Mouse (Mus musculus) ES-Bruce4 (cell line): ENCODE measurements around the gene Vmn2r78.
"Not testable (repeated sequence)": the region's sequence is repeated elsewhere in the genome, so short reads cannot be mapped to it uniquely, and the experiment has no call there.

Experiments used
- EP300 ChIP-seq: IDR thresholded peaks from 2 replicates; pipeline ENCODE4 v1.6.1; 2011; ENCODE audit warnings: low read depth, low read length; ENCODE audit not compliant: insufficient read depth
- POLR2A ChIP-seq: IDR thresholded peaks from one replicate; pipeline ENCODE4 v1.8.1; 2011; ENCODE audit warnings: low read length; ENCODE audit not compliant: insufficient read depth

DNA sequence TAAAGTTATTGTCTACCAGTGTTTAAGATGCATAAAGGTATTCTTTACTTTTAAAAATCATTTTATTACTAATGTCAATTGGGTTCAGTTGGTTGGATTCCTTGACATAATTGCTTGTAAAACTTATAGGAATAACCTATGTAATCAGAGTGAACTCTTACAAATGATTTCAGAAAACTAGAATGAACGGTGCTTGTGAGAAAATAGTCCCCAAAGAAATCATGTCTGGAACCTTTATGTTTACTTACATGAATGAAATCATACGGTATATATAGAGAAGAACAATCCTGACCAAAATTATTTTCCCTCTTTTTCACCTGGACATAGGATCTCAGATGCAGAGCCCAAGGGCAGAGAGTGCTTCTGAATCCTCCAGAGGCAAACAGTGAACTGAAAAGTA lies at the start of gene Vmn2r78:
- TF ChIP-seq POLR2A, EP300: not testable (repeated sequence)
